Mouse (Mus musculus) stomach, postnatal 0 days (tissue): ENCODE results near the gene Ppp4c. TPM values are rescaled to one million over a fixed set of nuclear protein-coding genes. Genes with fewer than 3 reads are reported as not detected.
A peak's percentile ranks its signal among the peaks of the same experiment; 100 is the strongest.

ENCODE experiments used
- ATAC-seq: fragments of 200-750 bp; cut with Nextera tagmentation; 2 replicates; pipeline ENCODE4 v1.8.0; 2017; ENCODE audit not compliant: low FRiP score, low TSS enrichment
- DNase-seq: peaks from one replicate; pipeline ENCODE4 v3.0.0-alpha.2; 2016; ENCODE audit warnings: low spot score
- H3K27ac ChIP-seq: fragments of 300-500 bp; sonication (generic); replicated peaks from 2 replicates; pipeline ENCODE4 v1.5.1; 2014; ENCODE audit warnings: mild to moderate bottlenecking, control low read depth
- H3K27me3 ChIP-seq: fragments of 300-500 bp; sonication (generic); 2 replicates; pipeline ENCODE4 v1.6.1; 2014; ENCODE audit warnings: low read length; ENCODE audit not compliant: control insufficient read depth, insufficient read depth
- H3K36me3 ChIP-seq: fragments of 300-500 bp; sonication (generic); 2 replicates; pipeline ENCODE4 v1.6.1; 2014; ENCODE audit warnings: low read length, mixed read lengths; ENCODE audit not compliant: control insufficient read depth, insufficient read depth
- H3K4me1 ChIP-seq: fragments of 300-500 bp; sonication (generic); replicated peaks from 2 replicates; pipeline ENCODE4 v1.6.1; 2014; ENCODE audit warnings: antibody characterized with exemption; ENCODE audit not compliant: control insufficient read depth, insufficient read depth
- H3K4me2 ChIP-seq: fragments of 300-500 bp; sonication (generic); replicated peaks from 2 replicates; pipeline ENCODE4 v1.6.1; 2014; ENCODE audit warnings: low read depth, mild to moderate bottlenecking, control low read depth, moderate library complexity
- H3K4me3 ChIP-seq: fragments of 300-500 bp; sonication (generic); 2 replicates; pipeline ENCODE4 v1.5.1; 2014; ENCODE audit warnings: low read depth, low read length, control low read depth
- H3K9ac ChIP-seq: fragments of 300-500 bp; sonication (generic); 2 replicates; pipeline ENCODE4 v1.6.1; 2014; ENCODE audit warnings: mild to moderate bottlenecking, low read length, control low read depth, mixed read lengths
- H3K9me3 ChIP-seq: fragments of 300-500 bp; sonication (generic); 2 replicates; pipeline ENCODE4 v1.6.1; 2016; ENCODE audit warnings: low read length; ENCODE audit not compliant: control insufficient read depth
- CTCF ChIP-seq: IDR thresholded peaks from 2 replicates; pipeline ENCODE4 v1.5.1; 2016; ENCODE audit warnings: antibody characterized with exemption, low read depth, mild to moderate bottlenecking, moderate library complexity
- EP300 ChIP-seq: optimal IDR thresholded peaks from 2 replicates; pipeline ENCODE3; 2016; ENCODE audit warnings: antibody characterized with exemption
- WGBS: fragments of 180-500 bp; shearing (Covaris S2); extraction: QIAGEN DNeasy Blood & Tissue Kit; methylation state at CpG from one replicate; pipeline ENCODE4 v1.1.7; 2014; 5-methylcytosine and 5-hydroxymethylcytosine counted together
- polyA plus RNA-seq: library from polyadenylated mRNA; unstranded; fragments of >200 nt; fragmentation: Nextera tagmentation; extraction: Ambion mirVana; gene quantifications from 2 replicates; pipeline ENCODE4 v1.2.1, GENCODE M21; 2015

The Ppp4c gene
- polyA plus RNA-seq, 1 experiment from 2014 or later = 122 TPM

DNA sequence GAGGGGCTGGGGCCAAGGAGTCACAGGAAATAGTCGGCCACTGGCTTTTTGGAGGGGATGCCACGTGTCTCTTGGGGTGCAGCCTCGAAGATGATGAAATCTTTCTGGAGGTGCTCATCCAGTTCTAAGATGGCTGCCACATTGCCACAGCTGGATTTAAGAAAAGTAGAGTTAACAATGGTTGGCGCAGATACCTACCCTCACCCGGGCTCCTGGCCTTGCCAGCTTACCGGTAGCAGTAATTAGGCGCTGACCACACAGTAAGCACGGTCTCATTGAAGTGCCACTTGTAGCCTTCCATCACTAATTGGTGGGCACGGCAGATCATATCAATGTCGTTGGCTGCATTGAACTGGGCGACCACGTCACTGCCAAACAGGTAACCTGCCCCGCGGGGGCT, 6.2 kb downstream of the Ppp4c start:
- Histone ChIP-seq H3K9me3 (no peaks in the 10 kb centered on the region), H3K4me3 (no peak overlapping the region), H3K4me2 (no peak overlapping the region), H3K27ac (no peak overlapping the region), H3K4me1 (peaks cover 2% of the 10 kb centered on the region), H3K27me3 (no peaks in the 10 kb centered on the region), H3K36me3 (peaks cover 38% of the 10 kb centered on the region), H3K9ac (no peak overlapping the region)
- 90% methylated on average over 14 of the region's 14 CpGs for WGBS
- ATAC-seq = no peak
- DNase-seq = no peak
- no peak for TF ChIP-seq CTCF
- TF ChIP-seq EP300 = no peak

DNA sequence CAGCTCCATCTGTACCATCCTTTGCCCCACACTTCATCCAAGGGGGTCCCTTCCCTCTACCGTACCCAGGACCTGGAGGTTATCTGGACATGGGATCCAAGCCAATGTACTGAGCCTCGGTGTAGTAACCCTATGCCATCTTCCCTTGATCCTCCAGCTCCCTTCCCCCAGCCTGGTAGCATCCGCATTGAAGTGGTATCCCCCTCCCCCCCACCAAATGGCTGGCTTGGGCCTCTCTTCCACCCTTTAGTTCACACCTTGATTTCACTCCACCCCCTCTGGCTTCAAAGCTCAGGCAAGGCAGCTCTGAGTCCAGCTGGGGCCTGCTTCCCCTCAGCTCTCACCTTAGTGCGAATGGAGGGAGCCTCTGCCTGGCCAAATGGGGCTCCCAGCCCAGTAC, 7.2 kb downstream of the Ppp4c start:
- no peaks in the 10 kb centered on the region for H3K9me3 ChIP-seq
- DNase-seq = no peak
- TF ChIP-seq EP300 (no peak), CTCF (no peak)
- peaks cover 38% of the 10 kb centered on the region for H3K36me3 ChIP-seq
- peaks cover 6% of the 10 kb centered on the region for H3K4me1 ChIP-seq
- no peak for ATAC-seq
- no peak overlapping the region for H3K4me3 ChIP-seq
- no peak overlapping the region for H3K9ac ChIP-seq
- H3K4me2 ChIP-seq = no peak overlapping the region
- no peaks in the 10 kb centered on the region for H3K27me3 ChIP-seq
- H3K27ac ChIP-seq = no peak overlapping the region
- 55% methylated on average over 4 of the region's 4 CpGs for WGBS

DNA sequence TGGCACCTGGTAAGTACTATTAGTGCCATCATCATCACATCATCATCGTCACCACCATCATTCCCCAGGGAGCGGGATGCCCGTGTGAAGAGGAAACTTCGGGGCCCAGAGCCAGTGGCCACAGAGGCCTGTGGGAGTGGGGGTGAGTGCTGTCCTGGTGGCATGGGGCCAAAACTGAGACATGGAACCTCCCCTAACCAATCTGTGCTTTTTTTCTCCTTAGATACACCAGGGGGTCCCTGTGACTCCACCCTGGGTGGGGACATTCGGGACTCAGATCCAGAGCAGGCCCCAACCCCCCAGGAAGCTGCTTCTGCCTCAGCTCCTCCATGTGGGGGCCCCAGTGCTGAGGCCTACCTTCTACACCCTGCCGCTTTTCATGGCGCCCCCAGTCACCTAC, 7.8 kb downstream of the Ppp4c start:
- Histone ChIP-seq H3K9ac (no peak overlapping the region), H3K36me3 (peaks cover 36% of the 10 kb centered on the region), H3K27me3 (no peaks in the 10 kb centered on the region), H3K9me3 (no peaks in the 10 kb centered on the region), H3K4me2 (no peak overlapping the region), H3K4me3 (no peak overlapping the region), H3K27ac (no peak overlapping the region), H3K4me1 (peaks cover 6% of the 10 kb centered on the region)
- TF ChIP-seq CTCF (no peak), EP300 (no peak)
- WGBS = 82% methylated on average over 7 of the region's 7 CpGs
- no peak for DNase-seq
- no peak for ATAC-seq

GRCm38 (mm10) chr7:126782693-126783092, 9.6 kb downstream of the Ppp4c start:
- H3K4me1 ChIP-seq = peaks cover 7% of the 10 kb centered on the region
- no peak for ATAC-seq
- WGBS = 73% methylated on average over 13 of the region's 13 CpGs

GRCm38 (mm10) chr7:126781661-126782370, 10.5 kb downstream of the Ppp4c start:
- H3K4me1 ChIP-seq = peaks cover 8% of the 10 kb centered on the region
- no peak overlapping the region for H3K4me3 ChIP-seq
- peaks cover 17% of the 10 kb centered on the region for H3K36me3 ChIP-seq
- ATAC-seq (no peak), DNase-seq (no peak)
- WGBS = 47% methylated on average over 11 of the region's 11 CpGs
- no peaks in the 10 kb centered on the region for H3K9me3 ChIP-seq
- no peak overlapping the region for H3K9ac ChIP-seq
- peak overlapping the region; percentile 95; the same call in 1 of the 2 replicates for H3K4me2 ChIP-seq
- TF ChIP-seq CTCF (no peak), EP300 (no peak)
- no peak overlapping the region for H3K27ac ChIP-seq
- H3K27me3 ChIP-seq = no peaks in the 10 kb centered on the region

More at GRCm38 (mm10) chr7:126782693-126783092, 9.6 kb downstream of the Ppp4c start:
- H3K9ac ChIP-seq = no peak overlapping the region
- no peak for DNase-seq
- H3K4me3 ChIP-seq = no peak overlapping the region
- peaks cover 26% of the 10 kb centered on the region for H3K36me3 ChIP-seq
- no peak overlapping the region for H3K27ac ChIP-seq
- no peaks in the 10 kb centered on the region for H3K9me3 ChIP-seq
- H3K4me2 ChIP-seq = no peak overlapping the region
- TF ChIP-seq CTCF (no peak), EP300 (no peak)
- H3K27me3 ChIP-seq = no peaks in the 10 kb centered on the region

GRCm38 (mm10) chr7:126780971-126781635, 11.2 kb downstream of the Ppp4c start, which contains the start of gene Tbx6:
TSS of gene Tbx6 (plus strand) at chr7:126781483.
- H3K9me3 ChIP-seq = no peaks in the 10 kb centered on the region
- DNase-seq (no peak), ATAC-seq (no peak)
- H3K9ac ChIP-seq = peak within 1 kb of the TSS; percentile 56
- peaks cover 9% of the 10 kb centered on the region for H3K4me1 ChIP-seq
- peak within 1 kb of the TSS; percentile 13; the same call in 1 of the 2 replicates for H3K27ac ChIP-seq
- peak within 1 kb of the TSS; percentile 95 for H3K4me2 ChIP-seq
- H3K36me3 ChIP-seq = peaks cover 10% of the 10 kb centered on the region
- H3K27me3 ChIP-seq = no peaks in the 10 kb centered on the region
- peak within 1 kb of the TSS; percentile 44 for H3K4me3 ChIP-seq
- 7% methylated on average over 22 of the region's 22 CpGs for WGBS
- no peak for TF ChIP-seq CTCF
- no peak for TF ChIP-seq EP300
